Mouse (Mus musculus) CH12.LX (cell line): ENCODE measurements around the gene Cdk2ap1.

ENCODE experiments used
- BHLHE40 ChIP-seq: IDR thresholded peaks from 2 replicates; pipeline ENCODE4 v1.6.1; 2011; ENCODE audit warnings: mild to moderate bottlenecking, low read depth, low read length, improper control_type of control experiment
- MAZ ChIP-seq: IDR thresholded peaks from 2 replicates; pipeline ENCODE4 v1.6.1; 2012; ENCODE audit warnings: low read depth, mild to moderate bottlenecking, inconsistent platforms, low read length, improper control_type of control experiment, moderate library complexity
- ZC3H11A ChIP-seq: IDR thresholded peaks from 2 replicates; pipeline ENCODE4 v1.6.1; 2012; ENCODE audit warnings: low read depth, mild to moderate bottlenecking, inconsistent platforms, low read length, improper control_type of control experiment

GRCm38 (mm10) chr5:124380121-124380520 is 17.2 kb upstream of the Cdk2ap1 start:
- TF ChIP-seq ZC3H11A (no peak), BHLHE40 (no peak), MAZ (no peak)
